Mouse (Mus musculus) CD8-positive naive resting alpha-beta T cell, adult 2 months (primary cell): ENCODE data around the gene Pomgnt1.

Experiments used
- DNase-seq, 2 experiments: peaks; one replicate each; pipeline ENCODE4 v3.0.0; 2022; ENCODE audit warnings: low read depth in 2 of 2, low spot score in 2 of 2

Pomgnt1 gene

DNA sequence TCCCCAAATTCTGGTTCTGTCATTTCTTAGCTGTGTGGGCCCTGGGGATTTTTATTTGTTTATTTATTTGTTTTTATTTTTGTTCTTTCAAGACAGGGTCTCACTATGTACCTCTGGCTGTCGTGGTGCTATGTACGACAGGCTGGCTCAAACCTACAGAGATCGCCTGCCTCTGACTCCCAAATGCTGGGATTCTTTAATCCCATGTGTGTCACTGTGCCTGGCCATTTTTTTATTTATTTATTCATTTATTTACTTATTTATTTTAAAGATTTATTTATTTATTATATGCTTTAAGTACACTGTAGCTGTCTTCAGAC is 45.7 kb downstream of the Pomgnt1 start:
- no peak for DNase-seq

DNA sequence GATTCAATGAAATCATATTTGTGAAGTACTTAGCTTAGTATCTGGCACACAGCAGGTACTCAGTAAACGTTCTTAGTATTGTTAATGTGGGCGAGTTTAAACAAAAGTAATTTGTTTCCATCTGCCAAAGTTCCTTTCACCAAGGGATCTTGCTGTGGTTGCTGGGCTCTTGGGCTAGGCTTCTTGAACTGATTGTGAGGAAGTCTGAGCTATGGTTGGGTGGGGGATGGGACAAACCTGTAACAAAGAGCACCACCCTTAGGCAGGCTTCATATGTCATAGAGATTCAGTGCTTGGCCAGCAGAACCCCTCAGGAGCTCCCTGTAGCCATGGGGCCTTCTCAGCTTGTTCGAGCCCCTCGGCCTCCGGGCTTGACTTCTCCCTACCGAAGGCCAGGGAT is 49.4 kb downstream of the Pomgnt1 start, which contains the start of the genes 1700042G07Rik and Gm49337:
1700042G07Rik (plus strand) TSS at position 301 of the 400 bp plus-strand sequence.
Gm49337 (plus strand) TSS at position 313 of the 400 bp plus-strand sequence.
- no peak for DNase-seq

DNA sequence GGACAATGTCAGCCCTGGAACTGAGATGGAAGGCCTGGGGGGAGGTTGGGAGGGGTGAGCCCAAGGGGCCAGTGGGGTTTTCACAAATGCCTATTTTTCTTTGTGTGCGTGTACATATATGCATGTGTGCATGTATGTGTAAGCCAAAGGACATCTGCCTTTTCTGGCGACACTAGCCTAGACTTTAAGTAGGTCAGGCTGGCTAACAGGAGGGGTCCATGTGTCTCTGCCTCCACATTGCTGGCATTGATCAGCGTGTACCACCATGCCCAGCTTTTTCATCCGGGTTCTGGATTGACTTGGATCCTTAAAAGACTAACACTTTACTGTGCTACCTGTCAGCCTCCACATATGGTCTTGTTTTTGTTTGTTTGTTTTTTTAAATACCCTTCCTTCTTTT is 50.1 kb downstream of the Pomgnt1 start:
- DNase-seq: no peak

DNA sequence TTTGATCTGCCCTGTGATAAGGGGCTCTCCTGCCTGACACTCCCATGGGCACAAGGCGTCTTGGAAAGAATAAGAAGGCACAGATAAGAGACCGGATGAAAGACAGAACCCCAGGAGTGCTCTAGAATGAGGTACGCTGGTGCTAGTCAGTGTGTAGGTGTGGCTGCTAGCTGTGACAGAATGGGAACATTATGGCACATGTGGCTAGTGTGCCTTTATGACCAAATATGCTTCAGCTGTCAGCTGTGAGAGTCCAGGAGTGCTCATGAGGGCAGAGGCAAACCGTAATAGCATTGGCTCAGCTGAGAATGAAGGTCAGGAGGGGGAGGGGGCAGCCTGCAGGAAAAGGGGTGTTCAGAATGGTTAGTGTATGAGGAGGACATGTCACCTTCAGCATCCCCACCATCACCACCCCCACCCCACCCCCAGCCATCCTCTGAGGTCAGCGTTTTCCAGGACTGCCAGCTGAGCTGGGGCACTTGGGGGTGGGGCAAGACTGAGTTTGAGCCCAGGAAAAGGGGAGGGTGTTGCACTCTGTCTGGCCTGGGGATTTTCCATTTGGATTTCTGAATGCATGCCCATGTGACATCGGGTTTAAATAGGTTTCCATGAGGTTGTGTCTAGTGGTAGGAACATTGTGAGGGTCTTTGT is 51.0 kb downstream of the Pomgnt1 start:
- no peak for DNase-seq

DNA sequence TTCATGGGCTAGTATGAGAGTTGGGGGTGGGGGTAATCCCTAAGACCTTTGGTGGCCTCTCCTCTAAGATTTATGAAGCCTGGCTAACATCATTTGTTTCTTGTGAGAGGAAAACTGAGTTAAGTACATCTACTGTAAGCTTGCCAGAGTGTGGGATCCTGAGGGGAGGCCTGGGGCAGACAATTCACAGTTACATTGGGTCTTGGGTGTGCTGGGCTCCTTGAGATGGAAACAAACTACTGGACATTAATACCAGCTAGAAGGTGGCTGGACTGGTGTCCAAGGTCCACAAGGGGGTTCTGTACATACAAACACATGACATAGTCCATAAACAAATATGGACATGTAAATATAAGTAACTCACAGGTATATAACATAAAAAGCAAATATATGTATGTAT is 51.5 kb downstream of the Pomgnt1 start:
- no peak for DNase-seq

DNA sequence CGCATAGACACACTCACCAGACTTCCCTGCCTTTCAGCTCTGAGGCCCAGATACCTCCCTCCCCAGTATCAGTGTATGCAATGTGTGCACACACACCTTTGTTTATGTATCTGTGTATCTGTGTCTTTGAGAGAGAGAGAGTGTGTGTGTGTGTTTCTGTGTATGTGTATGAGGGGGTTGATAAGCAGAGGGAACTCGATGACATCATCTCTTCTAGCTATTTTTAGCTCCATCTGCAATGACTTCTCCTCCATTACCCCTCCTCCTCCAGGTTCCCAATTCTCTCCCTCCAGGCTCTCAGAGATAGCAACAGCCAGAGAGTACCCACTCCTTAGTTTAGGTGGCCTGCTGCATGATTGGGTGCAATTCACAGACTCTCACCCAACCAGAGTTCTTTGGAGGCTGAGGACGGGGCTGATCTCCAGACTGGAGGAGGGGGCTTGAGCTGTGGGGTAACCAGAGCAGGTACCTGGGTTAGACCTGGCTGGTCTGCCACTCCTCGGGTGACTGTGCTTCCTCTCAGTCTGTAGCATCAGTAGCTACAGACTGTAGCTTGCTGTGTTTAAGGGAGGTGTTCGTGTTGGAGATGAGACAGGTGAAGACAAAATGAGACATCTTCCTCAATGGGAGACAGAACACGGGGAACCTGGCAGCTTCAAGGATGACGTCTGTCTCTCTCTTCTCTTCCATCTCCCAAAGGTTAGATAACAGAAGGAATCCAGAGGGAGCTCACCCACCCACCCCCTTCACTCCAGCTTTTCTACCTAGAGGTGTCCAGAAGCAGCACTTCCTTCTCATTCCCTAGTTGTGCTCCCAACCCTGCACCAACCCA is 52.3 kb downstream of the Pomgnt1 start:
- DNase-seq: no peak

DNA sequence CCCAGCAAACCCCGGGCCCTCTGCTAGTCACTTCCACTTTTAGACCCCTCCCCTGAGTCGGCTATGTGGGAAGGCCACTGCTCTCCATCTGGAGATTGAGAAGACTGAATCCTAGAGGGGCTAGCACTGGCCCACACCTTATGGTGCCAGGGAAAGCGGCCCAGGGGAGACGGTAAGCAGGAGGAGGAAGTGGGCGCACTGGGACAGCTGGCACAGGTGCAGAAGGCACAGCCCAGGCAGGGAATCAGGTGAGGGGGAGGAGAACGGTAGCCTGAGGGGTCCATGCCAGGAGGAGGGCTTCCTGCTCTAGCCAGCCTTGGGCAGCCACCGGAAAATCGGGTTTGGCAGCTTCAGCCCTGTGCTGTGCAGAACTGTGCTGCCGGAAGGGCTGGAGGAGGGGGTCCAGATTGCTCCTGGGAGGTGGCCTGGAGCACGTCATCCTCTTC is 52.9 kb downstream of the Pomgnt1 start:
- DNase-seq: peak in 1 of 2 experiments; percentile 9

DNA sequence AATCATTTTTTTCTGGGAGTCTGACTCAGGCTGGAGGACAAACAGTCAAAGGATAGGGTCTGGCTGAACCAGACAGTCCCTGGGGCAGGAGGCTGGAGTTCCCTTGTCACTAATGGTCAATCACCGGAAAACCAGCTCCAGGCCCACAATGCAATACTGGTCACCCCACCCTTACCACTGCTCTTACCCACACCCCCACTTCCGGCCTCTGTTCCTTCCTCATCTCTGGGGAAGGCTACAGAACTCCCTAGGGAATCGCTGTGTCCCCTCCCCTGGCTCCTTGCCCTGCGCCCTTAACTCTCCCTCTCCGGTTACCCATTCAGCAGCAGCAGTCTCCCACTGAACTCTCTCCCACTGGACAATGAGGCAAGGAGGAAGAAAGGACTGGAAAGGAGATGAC is 53.5 kb downstream of the Pomgnt1 start:
- no peak for DNase-seq

DNA sequence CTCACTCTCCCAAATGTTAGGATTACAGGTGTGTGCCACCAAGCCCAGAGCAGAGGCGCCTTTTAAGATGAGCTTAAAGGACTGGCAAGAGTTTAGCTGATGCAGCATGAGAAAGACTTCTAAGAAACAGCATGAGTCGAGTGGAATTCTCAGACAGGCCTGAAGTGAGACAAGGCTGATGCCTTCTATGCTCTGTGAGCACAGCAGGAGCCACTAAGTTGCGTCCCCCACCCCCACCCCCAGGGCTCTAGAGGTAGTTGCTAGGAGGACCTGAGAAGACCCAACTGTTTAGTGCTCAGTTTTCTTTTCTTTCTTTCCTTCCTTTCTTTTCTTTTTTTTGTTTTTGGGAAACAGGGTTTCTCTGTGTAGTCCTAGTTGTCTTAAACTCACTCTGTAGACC is 58.4 kb downstream of the Pomgnt1 start:
- no peak for DNase-seq

DNA sequence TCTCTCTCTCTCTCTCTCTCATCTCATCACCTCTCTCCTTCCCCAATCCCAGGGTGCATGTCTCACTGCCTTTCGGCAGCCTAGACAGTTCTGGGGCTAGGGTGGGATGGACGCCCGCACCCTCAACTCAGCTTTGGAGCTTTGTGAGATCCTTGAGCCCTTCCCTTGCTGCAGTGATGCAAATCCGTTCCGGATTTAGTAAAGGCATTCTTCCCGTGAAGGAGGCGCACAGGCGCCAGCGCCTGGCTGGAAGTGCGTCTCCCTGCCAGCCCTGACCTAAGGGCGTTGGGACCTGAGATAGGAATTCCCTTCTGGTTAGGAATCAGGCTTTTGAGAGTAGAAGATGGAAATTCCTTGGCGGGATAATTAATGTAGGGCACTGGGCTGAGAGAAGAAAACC is 59.1 kb downstream of the Pomgnt1 start:
- DNase-seq: no peak

DNA sequence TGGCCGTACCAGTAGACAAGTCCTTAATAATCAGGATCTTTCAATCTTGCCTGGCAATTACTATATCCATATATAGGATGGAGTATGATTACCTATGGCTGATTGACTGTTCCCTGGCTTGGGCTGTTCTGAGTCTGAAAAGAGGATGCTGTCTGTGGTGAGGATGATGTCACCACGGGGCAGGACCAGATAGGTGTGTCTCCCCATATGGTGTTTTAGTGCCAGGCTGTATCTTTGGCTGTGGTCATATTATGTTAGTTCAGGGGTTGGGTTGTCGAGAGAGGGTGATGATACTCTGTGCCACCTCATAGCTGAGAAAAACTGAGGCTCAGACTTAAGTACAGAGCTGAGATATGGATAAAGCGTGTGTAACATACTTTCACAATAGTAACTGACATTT is 61.4 kb downstream of the Pomgnt1 start:
- DNase-seq: no peak

DNA sequence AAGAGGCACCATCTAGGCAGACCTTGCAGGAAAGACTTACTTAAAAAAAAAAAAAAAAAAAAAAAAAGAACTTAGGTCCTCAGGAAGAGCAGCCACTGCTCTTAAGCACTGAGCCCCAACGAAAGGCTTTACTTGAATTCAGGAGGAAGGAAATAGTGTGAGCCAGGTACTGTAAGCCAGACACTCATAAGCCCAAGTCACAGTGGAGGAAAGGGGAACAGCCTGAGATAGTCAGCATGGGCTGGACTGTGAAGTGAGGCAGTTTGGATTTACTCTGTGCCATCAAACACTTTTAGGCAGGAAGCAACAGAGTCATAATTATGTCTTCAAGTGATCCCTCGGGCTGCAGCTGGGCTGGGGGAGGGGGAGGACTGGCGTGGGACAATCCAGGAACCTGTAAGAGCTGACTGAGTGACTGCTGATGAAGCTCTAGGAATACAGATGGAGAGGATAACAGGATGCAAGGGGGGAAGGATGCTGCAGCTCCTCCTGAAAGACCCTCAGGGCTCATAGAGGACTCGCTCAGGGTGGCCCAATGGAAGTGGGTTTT is 68.7 kb downstream of the Pomgnt1 start:
- DNase-seq: no peak

DNA sequence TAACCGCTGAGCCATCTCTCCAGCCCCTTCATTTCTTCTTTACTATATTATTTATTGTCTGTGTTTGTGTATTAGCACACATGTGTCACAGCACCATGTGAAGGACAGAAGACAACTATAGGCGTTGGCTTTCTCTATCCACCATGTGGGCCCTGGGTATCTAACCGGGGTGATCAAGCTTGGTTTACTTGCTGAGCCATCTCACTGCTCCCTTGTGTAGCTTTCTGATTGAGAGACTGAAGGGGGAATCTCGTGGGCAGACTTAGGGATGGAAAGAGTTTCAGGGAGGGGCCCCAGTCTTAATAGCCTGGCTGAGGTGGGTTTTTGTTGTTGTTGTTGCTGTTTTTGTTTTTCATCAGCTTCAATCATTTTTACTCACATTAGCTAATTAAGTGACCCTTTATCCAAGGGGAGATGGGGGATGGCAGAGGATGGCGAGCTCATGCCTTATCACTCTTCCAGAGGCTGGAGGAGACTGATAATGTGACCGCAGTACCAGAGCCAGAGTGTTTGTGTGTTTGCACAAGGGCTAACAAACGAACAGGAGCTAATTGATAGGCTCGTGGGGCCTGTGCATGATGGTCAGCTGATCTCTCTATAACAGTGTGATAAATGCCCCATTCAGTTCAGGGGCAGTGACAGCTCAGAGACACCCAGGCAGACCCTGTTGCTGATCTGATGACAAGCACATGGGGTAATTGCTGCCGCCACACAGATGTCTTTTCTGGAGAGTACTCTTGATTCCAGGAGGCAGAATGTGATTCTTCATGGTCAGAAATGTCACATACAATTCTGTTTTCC is 70.1 kb downstream of the Pomgnt1 start:
- DNase-seq: no peak

DNA sequence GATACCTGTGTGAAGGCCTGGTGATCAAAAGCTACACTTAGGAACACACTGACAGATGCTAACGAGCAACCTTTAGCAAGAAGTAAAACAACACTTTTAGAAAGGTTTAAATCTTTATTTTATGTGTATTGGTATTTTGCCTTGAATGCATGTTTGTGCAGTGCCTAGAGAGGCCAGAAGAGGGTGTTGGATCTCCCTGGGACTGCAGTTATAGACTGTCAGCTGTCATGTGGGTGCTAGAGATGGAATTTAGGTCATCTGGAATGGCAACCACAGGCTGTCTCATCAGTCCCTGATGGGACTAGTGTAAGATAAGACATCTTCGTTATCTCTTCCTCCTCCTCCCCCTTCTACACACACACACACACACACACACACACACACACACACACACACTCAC is 74.8 kb downstream of the Pomgnt1 start:
- DNase-seq: no peak

DNA sequence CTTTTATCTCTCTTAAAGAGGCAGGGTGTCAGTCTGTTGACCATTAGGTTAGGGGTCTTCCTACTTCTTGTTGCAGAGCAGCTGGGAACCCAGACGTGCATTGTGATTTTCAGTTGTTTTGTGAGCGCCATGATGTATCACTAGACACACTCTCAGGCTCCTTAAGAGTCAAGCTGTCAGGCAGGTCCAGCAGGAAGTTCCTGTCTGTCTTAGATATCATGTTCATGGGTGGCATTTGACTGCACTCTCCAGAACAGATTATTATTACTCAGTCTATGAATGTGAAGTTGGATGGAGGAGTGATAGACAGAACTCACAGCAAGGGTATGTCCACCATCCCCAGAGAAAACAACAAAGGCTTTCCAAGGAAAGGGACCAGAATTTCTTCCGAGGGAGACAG is 80.8 kb downstream of the Pomgnt1 start:
- DNase-seq: no peak

DNA sequence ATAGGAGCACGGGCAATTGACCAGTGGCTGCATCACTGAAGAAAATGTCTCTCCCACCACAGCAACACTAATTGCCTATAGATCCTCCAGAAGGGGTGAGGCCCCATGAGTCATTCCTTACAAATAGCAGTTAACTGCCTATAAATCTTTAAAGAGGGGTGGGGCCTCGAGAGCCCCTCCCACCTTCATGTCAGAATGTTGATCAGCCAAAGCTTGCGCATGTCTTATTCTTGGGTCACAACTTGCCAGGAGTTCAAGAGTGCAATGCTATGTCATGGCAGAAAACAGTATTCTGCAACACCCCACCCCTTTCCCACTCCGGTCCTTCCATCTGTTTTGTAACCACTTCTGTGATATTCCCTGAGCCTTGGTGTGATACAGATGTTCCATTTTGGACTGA is 82.9 kb downstream of the Pomgnt1 start:
- no peak for DNase-seq

DNA sequence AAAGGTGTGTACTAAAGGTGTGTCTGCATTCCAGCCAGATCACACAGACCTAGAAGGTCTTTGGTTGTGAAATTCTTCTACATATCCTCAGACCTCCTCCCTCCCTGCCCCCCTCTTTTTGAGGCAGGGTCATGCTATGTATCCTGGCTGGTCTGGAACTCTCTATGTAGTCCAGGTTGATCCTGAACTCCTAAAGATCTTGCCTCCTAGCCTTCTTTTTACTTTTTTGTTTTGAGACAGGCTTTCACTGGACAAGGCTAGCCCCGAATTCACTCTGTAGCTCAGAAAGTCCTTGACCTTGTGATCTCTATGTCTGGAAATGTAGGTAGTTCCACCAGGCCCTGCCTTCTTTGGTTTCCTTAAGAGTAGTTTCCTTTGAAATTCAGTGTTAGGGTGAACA is 85.3 kb downstream of the Pomgnt1 start:
- DNase-seq: no peak
